Mouse (Mus musculus) gastrocnemius, adult 18-20 months (tissue): ENCODE data around the gene Slc1a1. TPM values are rescaled to one million over a fixed set of nuclear protein-coding genes. Genes with fewer than 3 reads are reported as not detected.

Experiments
- DNase-seq: peaks from one replicate; pipeline ENCODE4 v3.0.0; 2021; ENCODE audit warnings: low spot score
- long read RNA-seq, 2 experiments: library from polyadenylated mRNA; stranded (forward); transcript quantifications; one replicate each; pipeline ENCODE4 v2.0.0; 2021
- total RNA-seq, 2 experiments: library from RNA; stranded (reverse); gene quantifications; 2 replicates each; pipeline ENCODE4 v1.2.3; 2021

Gene Slc1a1
- 1 to 10 TPM; 3.1 to 3.6 TPM for total RNA-seq
- long read RNA-seq, experiment 1, partial matches to known transcripts, result 0 of 1 reads
- long read RNA-seq, experiment 1, other reads (novel, unspliced or antisense), result 1 of 1 reads
- long read RNA-seq, experiment 2, transcript Slc1a1-201 (12 exons, 3,800 nt), result major isoform, 6 of 8 reads
- long read RNA-seq, experiment 2, partial matches to known transcripts, result 0 of 8 reads
- long read RNA-seq, experiment 2, other reads (novel, unspliced or antisense), result 2 of 8 reads

DNA sequence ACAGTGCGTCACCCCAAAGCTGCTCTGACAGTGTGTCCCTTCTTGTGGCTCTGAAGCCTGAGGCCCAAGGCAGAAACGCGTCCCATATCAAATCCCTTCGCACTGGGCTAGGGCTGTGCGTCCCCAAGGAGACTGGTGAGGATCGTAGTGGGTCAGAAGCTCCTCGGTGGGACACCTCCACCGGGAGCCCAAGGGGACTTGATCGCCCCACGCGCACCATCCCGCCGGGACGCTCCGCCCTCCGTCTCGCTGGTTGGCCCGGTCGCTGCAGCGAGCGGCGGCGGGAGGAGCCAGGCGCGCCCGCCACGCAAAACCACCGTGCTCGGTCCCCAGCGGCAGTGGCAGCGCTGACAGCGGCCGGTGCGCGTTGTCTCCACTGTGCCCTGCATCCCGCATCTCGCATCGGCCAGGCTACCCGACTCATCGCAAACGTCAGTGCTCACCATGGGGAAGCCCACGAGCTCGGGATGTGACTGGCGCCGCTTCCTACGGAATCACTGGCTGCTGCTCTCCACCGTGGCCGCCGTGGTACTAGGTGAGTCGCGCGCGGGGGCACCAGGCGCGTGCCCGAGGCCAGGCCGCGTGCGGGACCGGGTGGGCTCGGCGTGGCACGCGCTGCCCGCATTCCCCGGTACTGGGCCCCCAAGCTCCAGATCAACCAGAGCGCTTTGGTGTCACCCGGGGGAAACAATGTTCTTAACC, at the start of gene Slc1a1:
Gene Slc1a1 (plus strand): TSS at position 252 of the 702 bp plus-strand sequence.
- peak; percentile 9 for DNase-seq

DNA sequence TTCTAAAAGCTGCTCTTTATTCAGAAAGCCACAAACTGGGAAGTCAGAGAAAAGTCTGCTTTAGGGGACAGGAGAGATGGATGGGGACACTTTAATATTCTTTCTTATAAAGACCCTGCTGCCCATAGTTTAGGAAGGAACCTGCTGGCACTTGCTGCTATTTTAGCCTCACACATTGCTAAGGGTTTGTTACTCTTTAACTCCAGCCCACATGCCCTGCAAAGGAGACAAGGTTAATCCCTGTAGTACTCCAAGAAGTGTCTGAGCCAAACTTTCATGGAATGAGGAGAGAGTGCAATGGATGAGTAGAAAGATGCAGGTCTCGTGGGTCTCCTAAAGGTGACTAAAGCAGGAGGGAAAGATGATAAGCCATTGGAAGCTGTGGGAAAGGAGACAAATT, 44.7 kb upstream of the Slc1a1 start:
- no peak for DNase-seq

DNA sequence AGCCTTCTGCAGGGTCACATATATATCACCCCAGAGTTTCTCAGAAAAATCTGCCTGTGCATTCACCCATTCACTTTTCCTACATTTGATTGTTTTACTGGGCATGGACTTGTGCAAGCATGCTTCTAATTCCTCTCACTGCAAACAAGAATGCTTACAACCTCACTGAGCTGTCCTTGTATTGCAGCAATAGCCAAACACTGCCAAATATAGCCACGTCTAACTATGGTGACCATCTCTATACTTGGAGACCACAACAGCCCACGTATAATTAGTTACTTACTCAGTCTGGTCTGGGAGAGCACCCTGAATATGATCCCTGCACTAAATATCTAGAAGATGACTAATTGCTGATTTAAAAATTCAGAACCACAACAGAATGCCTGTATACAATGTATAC, 41.5 kb upstream of the Slc1a1 start:
- no peak for DNase-seq

DNA sequence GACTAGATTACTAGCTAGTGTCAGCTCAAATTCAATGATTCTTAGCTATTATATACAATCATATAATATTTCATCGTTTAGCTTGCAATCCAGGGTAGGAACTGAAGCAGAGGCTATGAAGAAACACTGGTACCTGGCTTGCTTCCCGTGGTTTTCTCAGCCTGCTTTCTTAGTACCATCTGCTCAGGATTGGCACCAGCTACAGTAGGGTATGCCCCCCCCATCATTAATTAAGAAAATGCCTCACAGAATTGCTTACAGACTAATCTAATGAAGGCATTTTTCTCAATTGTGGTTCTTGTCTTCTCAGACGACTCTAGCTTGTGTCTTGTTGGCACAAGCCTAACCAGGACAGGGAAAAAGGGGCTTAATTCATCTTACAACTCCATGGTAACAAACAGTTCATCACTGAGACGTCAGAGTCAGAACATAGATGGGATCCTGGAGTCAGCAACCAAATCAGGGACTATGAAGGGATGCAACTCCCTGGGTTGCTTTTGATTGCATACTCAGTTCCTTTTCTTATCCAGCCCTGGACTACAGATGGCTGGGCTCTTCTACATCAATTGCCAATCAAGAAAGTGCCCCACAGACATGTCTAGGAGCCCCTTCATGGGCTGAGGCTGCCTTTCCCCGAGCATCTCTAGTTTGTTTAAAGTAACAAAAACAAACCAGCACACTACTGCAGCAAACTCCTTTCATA, 38.6 kb upstream of the Slc1a1 start:
- no peak for DNase-seq

DNA sequence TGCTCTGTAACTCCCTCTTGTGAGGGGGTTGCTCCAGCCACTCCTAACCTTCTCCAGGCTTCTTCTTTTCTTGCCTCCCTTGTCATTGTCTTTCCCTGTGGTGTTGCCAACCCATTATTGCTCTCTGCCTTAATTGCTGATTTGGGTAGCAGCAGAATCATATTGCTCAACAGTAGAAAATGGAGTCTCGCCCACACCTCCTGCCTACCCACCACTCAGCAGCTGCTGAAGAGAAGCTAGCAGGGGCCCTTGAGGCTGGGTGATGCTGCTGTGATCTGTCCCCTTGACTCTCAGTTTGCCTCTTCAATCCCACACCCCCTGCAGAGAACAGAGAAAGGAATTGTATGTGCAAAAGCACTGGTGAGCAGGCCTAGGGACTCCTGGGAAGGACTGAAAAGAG, 37.9 kb upstream of the Slc1a1 start:
- DNase-seq, result no peak

DNA sequence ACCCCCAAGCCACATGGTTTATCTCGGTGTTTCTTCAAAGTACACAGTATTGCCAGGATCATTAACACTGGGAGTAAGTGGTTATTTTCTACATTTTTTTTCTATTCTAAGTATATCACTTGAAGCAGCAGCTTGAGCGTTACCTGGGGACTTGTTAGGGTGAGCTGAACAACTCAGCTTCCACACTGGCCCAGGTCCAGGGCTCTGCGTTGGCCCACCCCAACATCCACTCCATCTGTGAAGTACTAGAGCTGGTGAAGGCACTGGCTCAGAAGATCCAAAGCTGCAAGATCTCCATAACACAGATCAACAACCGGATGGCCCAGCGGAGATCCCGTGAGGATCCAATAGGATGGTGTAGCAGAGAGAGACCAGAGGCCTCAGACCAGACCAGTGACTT, 37.2 kb upstream of the Slc1a1 start:
- DNase-seq, result no peak

DNA sequence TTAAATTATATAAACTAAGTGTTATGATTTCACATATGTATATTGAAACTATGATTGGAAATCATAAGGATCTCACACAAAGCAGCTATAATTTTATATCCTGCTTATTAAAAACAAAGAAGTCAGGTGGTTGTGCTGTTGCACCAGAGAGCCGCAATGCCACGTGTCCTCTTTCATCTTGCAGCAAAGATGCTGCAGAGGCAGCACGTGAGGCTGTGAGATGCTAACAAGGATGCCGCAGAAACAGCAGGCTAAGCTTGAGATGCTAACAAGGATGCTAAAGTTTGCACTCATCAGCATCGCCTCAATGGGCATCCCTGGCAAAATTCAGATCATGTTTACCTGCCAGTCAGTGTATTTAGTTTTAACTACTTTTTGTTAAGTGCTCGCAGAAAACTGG, 34.4 kb upstream of the Slc1a1 start:
- DNase-seq, result no peak

DNA sequence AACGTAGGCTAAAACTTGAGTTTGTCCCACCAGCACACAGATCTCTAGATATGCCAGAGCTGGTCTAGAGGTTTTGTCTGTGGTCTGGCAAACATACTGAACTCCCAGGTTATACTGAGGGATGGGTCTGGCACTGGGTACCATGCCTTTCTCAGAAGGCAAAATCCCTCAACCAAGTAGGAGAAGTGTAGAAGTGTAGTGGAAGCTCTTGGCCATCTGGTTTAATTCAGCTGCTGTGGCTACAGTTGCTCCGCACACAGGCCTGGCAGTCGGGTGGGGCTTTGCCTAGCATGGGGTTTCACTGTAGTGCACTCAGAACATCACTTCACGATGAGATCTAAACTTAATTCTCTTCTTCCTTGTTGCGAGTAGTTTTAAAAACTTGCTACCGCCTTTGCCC, 28.6 kb upstream of the Slc1a1 start:
- no peak for DNase-seq

DNA sequence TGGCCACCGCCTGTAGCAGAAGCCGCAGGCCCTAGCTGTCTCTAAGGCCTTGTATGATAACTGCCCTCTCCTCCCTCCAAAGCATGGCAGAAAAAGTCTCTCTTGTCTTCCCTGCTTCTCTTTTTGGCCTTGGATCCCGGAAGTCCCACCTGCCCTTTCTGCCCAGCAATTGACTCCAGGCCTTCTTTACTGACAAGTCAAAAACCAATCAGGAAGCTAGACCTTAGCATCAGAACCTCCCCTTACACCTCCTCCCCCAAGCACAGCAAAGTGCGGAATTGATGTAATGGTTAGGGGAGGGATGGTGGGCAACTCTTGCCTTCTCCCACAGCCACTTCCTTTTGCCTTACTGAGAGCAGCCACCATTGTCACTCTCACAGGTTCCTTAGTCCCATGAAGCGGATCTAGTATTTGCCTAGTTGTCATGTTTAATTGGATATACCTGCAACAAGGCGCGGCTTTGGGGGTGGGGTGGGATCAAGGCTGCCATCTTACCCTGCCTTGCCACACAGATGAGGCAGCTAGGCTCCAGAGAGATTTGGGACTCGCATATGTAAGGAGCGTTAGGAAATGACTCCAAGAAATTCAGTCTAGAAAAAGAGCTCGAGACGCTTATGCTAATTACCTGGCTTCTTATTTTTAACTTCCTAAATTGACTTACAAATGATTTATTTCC, 27.9 kb upstream of the Slc1a1 start:
- no peak for DNase-seq

DNA sequence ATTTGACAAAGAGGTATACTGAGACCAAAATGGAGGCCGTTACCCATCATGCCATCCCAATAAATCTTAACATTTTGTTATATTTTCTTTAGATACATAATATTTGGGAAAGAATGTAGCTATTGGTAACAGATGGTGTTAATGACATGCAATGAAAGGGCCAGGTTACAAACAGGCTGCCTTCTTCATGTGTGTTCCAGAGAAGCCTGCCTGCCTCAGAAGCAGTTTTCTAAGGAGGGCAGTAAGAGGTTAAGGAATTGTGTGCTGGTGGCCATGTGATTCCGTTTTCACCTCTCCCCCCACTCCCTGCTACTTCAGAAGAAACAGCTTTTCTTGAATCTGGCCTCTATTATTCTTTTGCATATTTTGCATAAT, 27.4 kb upstream of the Slc1a1 start:
- no peak for DNase-seq

DNA sequence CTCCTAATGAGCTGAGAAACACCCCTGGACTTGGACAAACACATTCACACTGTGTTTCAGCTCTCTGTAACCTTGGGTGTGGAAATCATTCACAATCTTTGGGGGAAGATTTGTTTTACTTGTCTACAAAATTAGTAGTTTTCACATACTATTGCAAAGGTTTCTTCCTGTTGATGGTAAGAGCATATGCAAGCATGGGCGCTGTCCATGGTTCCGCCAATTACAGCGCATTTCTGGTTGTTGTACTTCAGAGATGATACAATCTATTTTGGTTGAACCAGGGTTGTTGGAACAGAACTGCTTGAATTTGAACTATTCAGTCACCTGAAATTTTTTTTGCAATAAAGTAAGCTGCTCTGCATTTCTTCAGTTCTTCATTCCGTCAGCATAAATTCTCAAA, 16.6 kb upstream of the Slc1a1 start:
- no peak for DNase-seq

DNA sequence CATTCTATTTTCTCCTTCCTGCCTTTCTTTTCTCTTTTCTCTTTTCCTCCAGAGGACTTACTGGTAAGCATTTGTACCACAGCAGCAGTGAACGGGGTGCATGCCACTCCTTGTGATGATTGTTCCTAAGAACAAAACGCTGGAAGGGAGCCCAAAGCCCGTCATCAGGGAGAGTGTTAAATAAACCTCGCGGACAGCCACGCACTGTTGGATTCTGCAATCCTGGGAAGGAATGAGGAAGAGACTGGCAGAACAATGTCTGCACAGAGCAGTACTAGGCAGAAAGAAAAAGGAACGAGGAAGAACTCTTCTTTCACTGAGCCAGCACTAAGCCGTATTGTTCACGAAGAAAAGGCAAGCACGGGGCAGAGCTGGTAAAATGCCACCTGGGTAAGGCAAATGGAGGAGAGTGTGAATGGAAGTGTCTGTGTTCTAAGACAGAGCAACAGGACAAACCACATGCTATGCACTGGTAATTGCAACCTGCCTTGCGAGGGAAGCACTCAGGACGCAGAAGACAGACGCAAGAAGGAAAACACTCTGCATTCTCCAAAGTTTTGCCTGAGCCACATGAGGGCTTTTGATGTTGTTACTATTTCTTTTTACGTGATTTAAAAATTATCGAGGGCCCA, 7.0 kb upstream of the Slc1a1 start:
- DNase-seq, result no peak

DNA sequence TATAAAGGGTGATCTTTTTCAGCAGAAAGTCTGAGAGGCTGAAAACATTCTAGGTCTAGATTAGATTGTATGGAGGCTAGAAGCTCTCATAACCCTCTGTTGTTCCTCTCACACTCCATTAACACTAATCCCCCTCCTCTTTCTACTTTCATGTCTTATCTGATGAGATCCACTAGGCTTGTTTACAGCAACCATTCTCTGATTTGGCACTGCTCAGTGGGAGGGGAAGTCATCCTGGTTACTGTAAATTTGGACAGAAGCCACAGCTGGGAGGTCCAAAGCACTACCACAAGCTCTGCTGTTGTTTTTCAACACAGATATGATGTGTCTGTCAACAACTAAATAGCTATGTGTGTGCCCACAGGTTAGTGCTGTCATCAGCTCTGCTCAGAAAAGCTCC, 3.5 kb upstream of the Slc1a1 start:
- DNase-seq, result no peak

DNA sequence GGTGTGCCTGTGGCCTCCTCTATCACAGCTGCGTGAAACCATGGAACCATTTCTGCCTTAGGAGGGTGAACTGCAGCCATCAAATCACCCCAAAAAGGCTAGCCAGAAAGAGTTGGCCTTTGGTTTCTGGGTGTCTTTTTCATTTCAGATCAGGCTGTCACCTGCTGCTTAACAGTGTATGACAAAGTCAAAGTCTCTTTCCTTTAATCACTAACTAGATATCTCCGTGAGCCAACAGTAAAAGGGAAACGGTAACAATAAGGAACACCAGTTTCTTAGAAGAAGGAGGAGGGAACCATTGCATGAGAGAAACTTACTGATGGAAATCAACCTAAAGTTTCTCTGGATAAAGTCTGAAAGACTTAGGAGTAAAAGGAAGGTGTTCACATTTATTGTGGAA, 2.2 kb upstream of the Slc1a1 start:
- no peak for DNase-seq

DNA sequence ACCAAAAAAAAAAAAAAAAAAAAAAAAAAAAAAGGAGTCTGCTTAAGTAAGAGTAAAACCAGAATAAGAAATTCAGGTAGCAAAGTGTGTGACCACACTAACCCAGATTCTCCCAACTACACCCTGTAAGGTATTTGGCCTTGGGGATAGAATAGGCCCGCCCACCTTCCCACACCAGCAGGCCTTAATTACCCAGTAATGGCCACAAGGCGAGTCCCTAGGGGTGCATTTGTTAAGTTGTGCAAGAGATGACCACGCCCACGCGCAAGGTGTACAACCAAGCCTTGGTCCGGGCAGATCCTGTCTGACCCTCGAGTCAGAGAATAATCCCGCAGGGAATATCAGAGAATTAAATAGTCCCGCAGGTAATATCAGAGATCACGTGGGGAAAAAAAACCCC, 461 bp upstream of the Slc1a1 start:
- DNase-seq, result no peak

DNA sequence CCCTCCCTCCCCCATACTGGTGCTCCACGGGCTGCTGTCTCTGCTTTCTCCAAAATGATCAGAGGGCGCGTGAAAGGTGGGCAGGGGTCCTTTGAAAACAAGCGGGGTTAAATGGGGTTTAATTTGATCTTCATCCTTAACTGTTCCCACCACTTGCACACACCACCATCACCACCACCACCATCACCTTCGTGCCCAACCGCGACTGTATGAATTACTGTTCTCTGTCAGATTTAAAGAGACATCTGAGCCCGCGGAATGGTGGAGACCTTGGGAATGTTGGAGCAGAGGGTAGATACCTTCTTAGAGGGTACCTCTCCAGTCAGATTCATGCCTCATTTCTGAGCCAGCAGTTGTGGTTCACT, 633 bp downstream of the Slc1a1 start:
- no peak for DNase-seq

DNA sequence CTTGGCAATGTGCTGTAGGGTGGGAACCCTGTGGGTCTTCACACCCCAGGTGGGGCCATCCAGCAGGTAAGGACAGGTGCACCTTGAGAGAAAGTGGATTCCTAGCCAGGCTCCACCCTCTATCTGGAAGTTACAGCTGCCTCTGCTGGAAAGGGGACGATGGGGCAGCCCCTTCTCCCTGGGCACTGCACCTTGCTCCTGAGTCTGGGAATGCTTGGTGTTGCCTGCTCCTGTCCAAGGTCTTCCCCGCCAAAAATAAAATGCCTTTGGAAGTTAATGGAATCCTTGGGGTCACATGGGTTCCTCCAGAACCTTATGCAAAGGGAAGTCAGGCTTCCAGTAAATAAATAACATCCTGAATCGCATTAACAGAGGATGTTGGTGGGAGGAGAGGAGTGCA, 1.3 kb downstream of the Slc1a1 start:
- no peak for DNase-seq

DNA sequence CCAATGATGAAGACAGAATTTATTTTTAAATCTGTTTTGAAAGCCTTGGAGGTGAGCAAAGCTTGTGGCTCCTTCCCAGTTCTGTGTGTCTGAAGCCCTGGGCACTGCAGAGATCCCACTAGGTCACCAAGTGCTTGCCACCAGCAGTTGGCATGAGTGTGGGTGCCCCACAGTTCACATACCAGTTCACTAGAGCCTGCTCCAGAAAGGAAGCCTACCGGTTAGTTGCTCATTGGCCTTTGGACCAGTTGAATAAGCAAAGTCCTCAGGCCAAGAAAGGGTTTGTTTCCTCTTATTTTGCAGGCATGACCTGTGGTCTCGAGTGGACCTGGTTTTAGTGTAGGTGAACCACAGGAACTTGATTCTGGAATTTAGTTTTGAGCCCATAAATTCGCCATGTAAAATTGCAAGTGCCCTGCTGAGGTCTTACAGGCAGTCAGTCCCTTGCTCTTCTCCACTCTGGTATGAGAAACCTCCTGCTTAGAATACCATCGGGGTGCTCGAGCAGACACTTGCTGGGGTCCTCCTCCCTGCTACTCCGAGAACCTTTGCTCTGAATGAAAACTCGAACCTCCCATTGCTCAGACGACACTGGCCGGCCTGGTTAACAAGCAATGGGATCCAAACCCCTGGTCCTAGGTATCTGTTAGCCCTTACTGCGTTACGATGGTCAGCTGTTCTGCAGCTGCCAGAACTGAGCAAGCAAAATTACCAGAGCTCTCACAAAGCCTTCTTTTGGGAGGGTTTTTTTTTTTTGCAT, 2.0 kb downstream of the Slc1a1 start:
- no peak for DNase-seq

DNA sequence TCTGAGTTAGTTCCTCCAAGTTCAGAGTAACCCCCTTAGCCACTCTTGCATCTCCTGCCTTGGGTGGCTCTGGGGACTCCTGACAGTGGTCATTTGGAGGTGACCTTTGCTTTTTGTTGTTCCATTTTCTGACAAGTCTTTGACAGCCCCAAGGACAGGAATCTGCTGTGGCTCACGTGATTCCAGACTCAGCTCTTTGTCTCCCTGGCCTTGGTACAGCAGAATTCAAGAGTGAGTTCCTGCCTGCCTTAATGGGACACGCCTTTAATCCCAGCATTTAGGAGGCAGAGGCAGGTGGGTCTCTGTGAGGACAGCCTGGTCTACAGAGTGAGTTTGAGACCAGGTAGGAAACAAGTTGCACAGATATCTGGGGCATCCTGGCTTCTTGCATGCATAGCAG, 3.9 kb downstream of the Slc1a1 start:
- DNase-seq, result no peak

DNA sequence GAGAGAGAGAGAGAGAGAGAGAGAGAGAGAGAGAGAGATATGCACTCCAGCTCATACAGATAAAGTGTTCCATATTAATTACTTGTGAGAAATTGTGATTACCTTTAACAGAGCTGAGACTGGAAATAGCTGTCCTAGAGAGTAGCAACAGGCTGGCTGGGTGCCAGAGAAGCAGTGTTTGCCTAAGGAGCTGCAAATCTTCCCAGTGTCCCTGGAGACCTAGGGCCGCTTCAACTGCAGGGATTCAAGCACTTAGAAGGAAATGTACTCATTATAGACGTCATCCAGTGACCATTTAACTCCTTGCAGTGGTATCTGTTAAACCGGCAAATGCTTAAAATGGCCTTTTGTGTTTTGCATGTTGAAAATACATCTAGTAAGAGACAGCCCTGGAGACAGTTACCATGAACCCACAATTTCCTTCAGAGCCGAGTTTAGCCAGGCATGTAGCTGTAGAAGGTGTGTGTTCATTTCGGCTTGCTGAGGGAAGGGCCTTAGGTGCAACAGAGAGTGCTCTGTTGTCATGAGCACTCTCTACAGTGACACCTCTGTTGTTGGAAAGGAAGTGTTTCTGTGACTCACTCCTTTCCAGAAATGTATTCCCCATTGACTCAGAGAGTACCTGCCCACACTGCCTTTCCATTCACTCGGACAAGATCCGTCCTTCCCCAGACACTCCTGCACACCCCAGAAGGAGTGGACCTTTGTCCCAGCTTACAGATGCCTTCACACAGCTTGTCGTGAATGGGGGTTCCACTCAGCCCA, 10.3 kb downstream of the Slc1a1 start:
- no peak for DNase-seq

DNA sequence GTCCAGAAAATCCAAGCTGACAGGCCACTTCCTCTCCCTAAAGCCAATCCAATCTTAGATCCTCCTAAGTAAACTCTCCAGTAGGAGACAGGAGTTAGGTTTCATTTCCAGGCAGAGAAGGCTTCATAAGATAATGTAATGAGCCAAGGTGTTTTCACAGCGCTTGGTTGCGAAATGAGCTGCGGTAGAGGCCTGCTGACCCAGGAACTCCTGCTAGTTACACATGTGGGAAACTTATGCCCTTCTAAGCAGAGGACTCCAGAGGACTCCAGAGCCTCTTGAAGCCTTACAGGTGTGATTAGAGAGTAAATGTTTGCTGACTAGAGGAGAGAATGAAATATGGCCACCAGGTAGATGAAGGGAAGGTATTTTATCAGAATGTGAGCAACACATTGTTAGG, 15.7 kb downstream of the Slc1a1 start:
- DNase-seq, result no peak
